Mouse (Mus musculus) hindbrain, postnatal 0 days (tissue): ENCODE measurements around the gene Zbtb4. TPM values are rescaled to one million over a fixed set of nuclear protein-coding genes. Genes with fewer than 3 reads are reported as not detected.

Experiments
- ATAC-seq: fragments of 200-750 bp; cut with Nextera tagmentation; 2 replicates; pipeline ENCODE4 v1.8.0; 2017; ENCODE audit warnings: mild to moderate bottlenecking, moderate TSS enrichment, moderate library complexity
- DNase-seq: peaks from one replicate; pipeline ENCODE4 v3.0.0-alpha.2; 2015; ENCODE audit warnings: low spot score
- H3K27ac ChIP-seq: fragments of 300-500 bp; sonication (generic); 2 replicates; pipeline ENCODE4 v1.5.1; 2014; ENCODE audit warnings: mild to moderate bottlenecking
- H3K27me3 ChIP-seq: fragments of 300-500 bp; sonication (generic); 2 replicates; pipeline ENCODE4 v1.6.1; 2014; ENCODE audit warnings: low read length, mixed read lengths; ENCODE audit not compliant: insufficient read depth
- H3K36me3 ChIP-seq: fragments of 300-500 bp; sonication (generic); 2 replicates; pipeline ENCODE4 v1.6.1; 2014; ENCODE audit warnings: low read length, mixed read lengths; ENCODE audit not compliant: insufficient read depth
- H3K4me1 ChIP-seq: fragments of 300-500 bp; sonication (generic); 2 replicates; pipeline ENCODE4 v1.6.1; 2014; ENCODE audit warnings: antibody characterized with exemption, low read length, mixed read lengths; ENCODE audit not compliant: insufficient read depth
- H3K4me2 ChIP-seq: fragments of 300-500 bp; sonication (generic); 2 replicates; pipeline ENCODE4 v1.6.1; 2014; ENCODE audit warnings: low read depth, mild to moderate bottlenecking, low read length, moderate library complexity, mixed read lengths
- H3K4me3 ChIP-seq: fragments of 300-500 bp; sonication (generic); 2 replicates; pipeline ENCODE4 v1.5.1; 2014; ENCODE audit warnings: low read length
- H3K9ac ChIP-seq: fragments of 300-500 bp; sonication (generic); replicated peaks from 2 replicates; pipeline ENCODE4 v1.6.1; 2014; ENCODE audit warnings: mild to moderate bottlenecking, low read length, moderate library complexity, mixed read lengths
- H3K9me3 ChIP-seq: fragments of 300-500 bp; sonication (generic); 2 replicates; pipeline ENCODE4 v1.6.1; 2016; ENCODE audit warnings: low read length, mixed read lengths
- CTCF ChIP-seq: IDR thresholded peaks from 2 replicates; pipeline ENCODE4 v1.5.1; 2016; ENCODE audit warnings: antibody characterized with exemption, control low read depth, low read depth
- WGBS: fragments of 180-500 bp; shearing (Covaris S2); extraction: QIAGEN DNeasy Blood & Tissue Kit; methylation state at CpG from one replicate; pipeline ENCODE4 v1.1.7; 2014; 5-methylcytosine and 5-hydroxymethylcytosine counted together
- polyA plus RNA-seq: library from polyadenylated mRNA; unstranded; fragments of >200 nt; fragmentation: Nextera tagmentation; extraction: Ambion mirVana; gene quantifications from 2 replicates; pipeline ENCODE4 v1.2.1, GENCODE M21; 2015
- total RNA-seq: library from RNA; depleted of rRNA; stranded (reverse); fragments of >200 nt; gene quantifications from 2 replicates; pipeline ENCODE4 v1.2.3, GENCODE M21; 2014

The Zbtb4 gene
- total and polyA plus RNA-seq, 2 experiments from 2014 or later, result 4.6 to 39.9 TPM

DNA sequence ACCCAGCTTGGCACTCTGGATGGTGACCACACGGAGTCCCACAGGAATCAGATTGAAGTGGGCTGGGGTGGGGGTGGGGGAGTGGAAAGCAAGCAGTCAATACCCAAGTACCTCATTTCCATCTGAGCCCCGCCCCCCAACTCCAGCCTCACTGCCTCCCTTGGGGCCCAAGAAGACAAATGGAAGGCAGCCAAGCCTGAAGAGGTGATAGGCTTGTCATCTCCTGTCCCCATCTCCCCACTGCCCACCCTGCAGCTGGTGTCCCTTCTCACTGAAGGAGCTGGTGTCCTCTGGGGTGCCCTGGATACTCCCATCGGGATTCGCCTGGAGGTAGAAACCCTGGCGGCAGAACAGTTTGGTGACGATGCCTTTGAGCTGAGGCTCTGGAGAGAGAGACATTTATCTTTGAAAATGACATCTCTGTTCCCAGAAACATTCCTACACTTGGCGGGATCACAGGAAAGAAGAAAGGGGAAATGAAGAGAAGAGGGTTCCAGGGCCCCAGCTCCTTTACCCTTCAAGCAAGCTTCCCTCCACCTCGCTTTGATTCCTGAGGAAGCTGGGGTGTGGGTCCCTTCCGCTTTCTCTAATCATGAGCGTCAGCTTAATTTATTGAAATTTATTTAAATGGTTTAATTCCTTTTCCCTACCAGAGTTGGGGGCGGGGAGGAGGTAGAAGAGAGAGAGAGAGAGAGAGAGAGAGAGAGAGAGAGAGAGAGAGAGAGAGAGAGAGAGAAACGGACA lies 33.9 kb downstream of the Zbtb4 start:
- peak; percentile 53 for DNase-seq

DNA sequence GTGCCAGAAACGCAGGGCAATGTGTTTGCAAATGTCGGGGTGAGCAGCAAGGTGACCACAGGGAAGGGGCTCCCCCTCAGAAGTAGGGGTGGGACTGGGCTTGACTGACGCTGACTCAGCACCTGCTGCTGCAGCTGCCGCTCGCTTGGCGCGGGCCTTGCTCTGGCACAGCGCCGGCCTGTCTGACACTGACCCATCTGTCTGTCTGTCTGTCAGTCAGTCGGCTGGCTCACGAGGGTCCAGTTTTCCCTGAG lies 34.4 kb downstream of the Zbtb4 start:
- H3K36me3 ChIP-seq, result no peaks in the 10 kb centered on the region
- WGBS, result 2% methylated on average over 11 of the region's 11 CpGs
- peak; percentile 22; the same call in 1 of the 2 replicates for ATAC-seq
- peak overlapping the region; percentile 60 for H3K4me3 ChIP-seq
- H3K4me1 ChIP-seq, result peaks cover 33% of the 10 kb centered on the region
- peak overlapping the region; percentile 95 for H3K4me2 ChIP-seq
- no peak for TF ChIP-seq CTCF
- DNase-seq, result peak; percentile 75
- no peaks in the 10 kb centered on the region for H3K9me3 ChIP-seq
- H3K27me3 ChIP-seq, result peaks cover 8% of the 10 kb centered on the region
- H3K27ac ChIP-seq, result peak overlapping the region; percentile 92
- H3K9ac ChIP-seq, result peak overlapping the region; percentile 71

More for the DNA sequence above, 33.9 kb downstream of the Zbtb4 start:
- no peak for TF ChIP-seq CTCF
- Histone ChIP-seq H3K27ac (peak overlapping the region; percentile 92), H3K9ac (peak overlapping the region; percentile 71), H3K4me1 (peaks cover 29% of the 10 kb centered on the region), H3K4me3 (peak overlapping the region; percentile 60), H3K36me3 (no peaks in the 10 kb centered on the region), H3K9me3 (no peaks in the 10 kb centered on the region), H3K4me2 (peak overlapping the region; percentile 95), H3K27me3 (0 out of 2 replicates have a peak, but pooled peaks cover 3% of the 10 kb centered on the region)
- WGBS, result 11% methylated on average over 12 of the region's 12 CpGs
- no peak for ATAC-seq

DNA sequence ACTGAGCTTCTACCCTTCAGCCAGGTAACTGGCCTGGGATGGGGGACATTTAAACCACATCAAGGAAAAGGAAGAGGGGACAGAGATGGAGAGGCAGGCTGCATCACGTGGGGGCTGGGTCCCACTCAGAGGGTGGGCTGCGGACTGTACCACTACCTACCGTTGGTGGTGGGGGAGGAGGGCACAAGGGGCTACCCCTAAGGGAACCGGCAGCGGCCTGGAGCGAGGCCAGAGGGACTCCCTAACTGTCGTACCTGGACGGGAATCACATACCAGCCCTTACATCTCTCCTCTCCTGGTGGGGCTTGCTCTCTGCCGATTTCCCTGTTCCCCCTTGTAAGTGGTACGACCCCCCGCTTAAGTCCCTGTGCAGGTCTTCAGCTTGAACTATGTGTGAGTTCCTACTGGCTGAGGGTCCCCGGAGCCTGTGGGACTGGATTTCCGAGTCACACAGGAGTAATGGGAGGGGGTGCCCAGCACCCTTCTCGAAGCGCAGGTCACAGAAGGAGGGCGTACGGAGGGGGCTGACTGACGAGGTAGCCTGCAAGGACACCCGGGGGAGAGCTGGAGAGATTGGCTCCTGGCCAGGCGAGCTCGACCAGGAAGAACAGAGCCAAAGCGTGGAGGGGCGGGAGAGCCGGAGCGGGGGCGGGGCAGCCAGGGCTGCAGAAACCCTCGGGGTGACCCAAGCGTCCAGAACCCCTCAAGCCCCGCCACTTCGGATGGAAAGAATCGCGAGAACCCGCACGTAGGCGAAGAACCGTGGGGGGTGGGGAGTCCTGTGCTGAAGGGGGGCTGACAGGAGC lies 34.9 kb downstream of the Zbtb4 start:
- peaks cover 33% of the 10 kb centered on the region for H3K4me1 ChIP-seq
- H3K4me2 ChIP-seq, result peak overlapping the region; percentile 95
- H3K36me3 ChIP-seq, result no peaks in the 10 kb centered on the region
- H3K27ac ChIP-seq, result peak overlapping the region; percentile 92
- peak overlapping the region; percentile 60 for H3K4me3 ChIP-seq
- H3K9me3 ChIP-seq, result no peaks in the 10 kb centered on the region
- H3K9ac ChIP-seq, result peak overlapping the region; percentile 71
- H3K27me3 ChIP-seq, result peaks cover 13% of the 10 kb centered on the region
- TF ChIP-seq CTCF, result no peak
- WGBS, result under 1% methylated on average over 33 of the region's 36 CpGs
- ATAC-seq (peak; percentile 82), DNase-seq (peak; percentile 89)

DNA sequence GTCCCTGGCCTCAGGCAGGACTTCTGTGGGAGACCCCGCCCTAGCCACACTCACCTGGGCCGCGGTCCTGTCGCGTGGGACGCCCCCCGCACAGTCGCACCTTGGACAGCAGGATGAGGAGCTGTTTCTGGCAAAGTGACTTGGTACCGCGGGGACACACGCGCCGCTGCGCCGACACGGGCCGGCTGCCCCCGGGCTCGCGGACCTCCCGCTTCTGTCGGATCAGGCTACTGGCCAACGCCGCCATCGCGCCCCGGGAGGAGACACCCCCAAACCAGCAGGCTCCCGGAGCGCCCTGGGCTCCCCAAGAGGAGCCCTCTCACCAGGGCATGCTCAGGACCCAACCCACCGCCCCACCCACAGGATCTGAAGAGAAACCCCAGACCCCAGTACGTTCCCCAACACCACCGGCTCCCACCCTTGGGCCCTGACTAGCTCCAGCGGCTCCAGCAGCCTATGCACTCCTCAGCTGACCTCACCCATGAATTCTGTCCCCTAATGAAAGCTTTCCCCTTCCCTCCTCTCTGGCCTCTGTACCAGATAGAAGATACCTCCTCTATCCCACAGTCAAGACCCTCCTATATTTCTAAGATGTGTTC lies 35.8 kb downstream of the Zbtb4 start, which contains the start of gene Fgf11:
Gene Fgf11, minus strand, starts transcription at position 479 of the 599 bp plus-strand sequence.
- Histone ChIP-seq H3K4me2 (peak within 1 kb of the TSS; percentile 95), H3K9ac (peak within 1 kb of the TSS; percentile 71), H3K9me3 (no peaks in the 10 kb centered on the region), H3K4me3 (peak within 1 kb of the TSS; percentile 60), H3K36me3 (no peaks in the 10 kb centered on the region), H3K27me3 (peaks cover 20% of the 10 kb centered on the region), H3K4me1 (peaks cover 33% of the 10 kb centered on the region), H3K27ac (peak within 1 kb of the TSS; percentile 92)
- DNase-seq, result no peak
- no peak for TF ChIP-seq CTCF
- 2% methylated on average over 33 of the region's 33 CpGs for WGBS
- peak; percentile 8; the same call in 1 of the 2 replicates for ATAC-seq

DNA sequence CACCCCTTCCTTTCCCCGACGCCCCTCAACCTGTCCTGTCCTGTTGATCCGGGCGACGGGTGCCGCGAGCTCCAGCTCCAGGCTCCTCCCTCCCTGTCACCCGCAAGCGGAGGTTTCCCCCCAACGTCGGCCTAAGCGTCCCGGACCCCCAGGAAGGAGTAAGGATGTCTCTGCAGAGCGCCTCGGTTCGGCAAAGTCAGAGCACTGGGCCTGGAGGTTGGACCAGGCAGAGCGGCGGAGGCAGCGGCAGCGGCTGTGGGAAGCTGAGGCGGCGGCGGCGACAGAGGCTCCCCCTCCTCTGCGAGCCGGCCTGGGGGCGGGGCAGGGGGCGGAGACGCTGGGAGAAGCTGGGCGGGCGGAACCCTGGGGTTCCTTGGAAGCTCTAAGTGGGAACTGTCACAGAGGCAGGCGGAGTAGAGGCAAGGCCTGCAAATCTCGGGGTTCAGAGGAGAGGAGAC lies 37.0 kb downstream of the Zbtb4 start:
- under 1% methylated on average over 33 of the region's 33 CpGs for WGBS
- Histone ChIP-seq H3K9me3 (no peaks in the 10 kb centered on the region), H3K27me3 (peaks cover 20% of the 10 kb centered on the region), H3K4me1 (peaks cover 33% of the 10 kb centered on the region), H3K9ac (peak overlapping the region; percentile 71), H3K4me3 (peak overlapping the region; percentile 60), H3K4me2 (peak overlapping the region; percentile 95), H3K27ac (peak overlapping the region; percentile 92), H3K36me3 (no peaks in the 10 kb centered on the region)
- peak; percentile 13; the same call in 1 of the 2 replicates for ATAC-seq
- TF ChIP-seq CTCF, result no peak
- DNase-seq, result peak; percentile 87

DNA sequence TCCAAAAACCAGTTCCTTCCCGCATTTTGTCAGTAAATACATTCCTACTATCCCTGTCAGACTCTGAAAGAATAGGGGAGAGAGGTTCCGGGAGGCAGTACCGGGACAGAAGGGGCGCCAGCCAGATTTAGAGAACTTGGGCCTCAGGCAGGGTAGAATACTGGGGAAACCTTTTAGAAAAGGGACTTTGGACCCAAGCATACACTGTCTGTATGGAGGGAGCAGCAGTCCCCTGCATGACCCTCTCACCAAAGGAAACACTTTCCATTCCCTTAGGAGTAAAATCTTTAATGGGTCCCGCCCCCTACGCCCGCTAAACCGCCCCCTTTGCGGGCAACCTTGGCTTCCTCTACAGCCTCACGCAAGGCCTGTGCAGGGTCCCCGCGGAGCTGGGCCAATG lies 37.6 kb downstream of the Zbtb4 start:
- H3K4me1 ChIP-seq, result peaks cover 33% of the 10 kb centered on the region
- peak overlapping the region; percentile 95 for H3K4me2 ChIP-seq
- no peak for TF ChIP-seq CTCF
- H3K27me3 ChIP-seq, result peaks cover 20% of the 10 kb centered on the region
- no peaks in the 10 kb centered on the region for H3K36me3 ChIP-seq
- no peak for ATAC-seq
- peak overlapping the region; percentile 92 for H3K27ac ChIP-seq
- no peaks in the 10 kb centered on the region for H3K9me3 ChIP-seq
- peak overlapping the region; percentile 71 for H3K9ac ChIP-seq
- 1% methylated on average over 12 of the region's 12 CpGs for WGBS
- DNase-seq, result no peak
- H3K4me3 ChIP-seq, result peak overlapping the region; percentile 60
